Mouse (Mus musculus): ENCODE measurements around the gene Prmt9.

DNA sequence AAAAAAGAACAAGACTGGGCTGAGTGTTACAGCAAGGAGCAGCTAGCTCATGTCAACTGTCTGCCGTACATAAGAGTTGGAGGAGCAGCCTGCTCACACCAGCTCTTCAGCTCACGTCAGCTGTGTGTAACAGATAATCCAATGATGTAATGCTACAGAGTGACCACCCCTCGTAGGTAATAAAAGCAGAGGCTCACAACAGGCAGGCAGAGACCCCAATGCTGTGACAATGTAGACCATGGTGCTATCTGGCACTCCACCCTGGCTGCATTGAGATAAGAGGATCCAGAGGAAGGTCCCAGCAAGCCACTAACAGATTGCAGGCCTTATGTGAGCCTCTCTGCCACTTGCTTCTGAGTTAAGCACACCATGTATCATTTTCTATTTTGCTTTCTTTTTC, 4.8 kb upstream of the Prmt9 start:
- TF ChIP-seq CTCF (IDR thresholded peaks at IDR 0.05; ENCODE audit: borderline replicate concordance, extremely low read depth, insufficient read depth, insufficient read length), result no peak
- no peak for TF ChIP-seq POLR2A (IDR thresholded peaks at IDR 0.05; ENCODE audit: borderline replicate concordance, extremely low read depth, insufficient read depth, insufficient read length, poor library complexity, severe bottlenecking)

All from brain, embryonic 14.5 days (tissue).